Mouse (Mus musculus) testis, postnatal 10 days (tissue): ENCODE data around the gene Rps6kl1.

Source experiments
- DNase-seq: peaks from one replicate; pipeline ENCODE4 v3.0.0; 2021; ENCODE audit warnings: low spot score

Gene Rps6kl1

DNA sequence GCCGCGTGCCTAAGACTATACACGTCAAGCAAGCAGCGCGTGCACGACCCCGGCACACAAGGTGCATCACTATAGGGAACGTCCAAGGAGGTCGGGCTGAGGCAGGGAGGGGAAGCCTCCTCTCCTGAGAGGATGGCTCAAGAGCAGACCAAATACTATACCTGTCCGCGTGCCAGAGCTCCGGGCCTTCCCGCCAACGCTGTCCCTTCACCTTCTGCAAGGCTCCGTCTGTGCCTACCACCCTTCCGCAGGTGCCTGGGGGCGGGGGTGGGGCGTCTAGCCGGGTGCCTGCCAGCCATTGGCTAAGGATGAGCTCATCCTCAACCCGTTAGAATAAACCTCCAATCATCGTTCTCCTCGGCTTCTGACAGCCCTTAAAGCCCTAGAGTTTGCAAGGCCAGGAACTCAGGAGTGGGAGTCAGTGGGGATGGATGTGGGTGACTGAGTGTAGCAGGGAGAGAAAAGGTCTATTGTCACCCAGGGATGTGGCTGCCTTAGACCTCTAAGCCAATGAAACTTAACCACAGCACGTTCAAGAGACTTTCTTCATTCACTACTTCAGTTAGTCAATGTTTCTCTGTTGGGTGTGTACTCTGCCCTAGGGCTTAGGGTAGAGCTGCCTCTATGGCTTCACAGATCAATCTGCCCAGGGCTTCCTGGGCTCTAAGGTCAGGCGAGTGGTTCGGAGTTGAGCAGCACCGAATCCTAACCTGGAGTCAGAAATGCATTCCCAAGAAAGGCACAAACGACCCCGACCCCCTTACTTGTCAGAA lies at the start of gene Rps6kl1:
Gene Rps6kl1 (minus strand): TSS at position 263 of the 773 bp plus-strand sequence.
- no peak for DNase-seq

DNA sequence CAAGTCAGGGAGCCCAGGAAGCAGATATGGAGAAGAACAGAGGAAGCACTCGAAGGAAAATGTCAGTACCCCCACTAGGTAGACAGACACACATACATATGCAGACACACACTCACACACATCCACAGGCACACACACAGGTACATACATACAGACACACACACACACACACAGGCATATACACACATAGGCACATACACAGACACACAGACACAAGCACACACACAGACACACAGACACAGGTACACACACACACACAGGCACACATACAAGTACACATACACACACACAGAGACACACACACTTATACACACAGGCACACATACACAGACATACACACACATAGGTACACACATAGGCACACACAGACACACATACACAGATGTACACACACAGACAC lies 48.9 kb upstream of the Rps6kl1 start:
- no peak for DNase-seq

DNA sequence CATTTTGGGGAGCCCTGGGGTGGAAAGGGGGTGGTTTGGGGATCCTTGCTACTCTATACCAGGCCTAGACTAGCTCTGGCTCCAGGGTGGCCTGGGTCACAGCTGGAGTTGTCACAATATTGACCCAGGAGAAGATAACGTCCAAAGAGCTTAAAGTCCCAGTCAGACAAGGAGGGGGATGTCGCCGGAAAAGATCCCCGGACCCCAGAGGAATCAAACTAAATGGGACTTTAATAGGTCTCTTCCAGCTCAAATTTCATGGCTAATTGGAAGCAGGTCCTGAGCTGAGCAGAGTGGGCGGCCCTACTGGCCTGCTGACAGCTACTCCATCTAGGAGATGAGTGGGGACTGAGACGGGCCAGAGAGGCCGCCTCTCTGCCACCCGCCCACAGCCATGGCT lies 46.9 kb upstream of the Rps6kl1 start:
- DNase-seq: no peak

DNA sequence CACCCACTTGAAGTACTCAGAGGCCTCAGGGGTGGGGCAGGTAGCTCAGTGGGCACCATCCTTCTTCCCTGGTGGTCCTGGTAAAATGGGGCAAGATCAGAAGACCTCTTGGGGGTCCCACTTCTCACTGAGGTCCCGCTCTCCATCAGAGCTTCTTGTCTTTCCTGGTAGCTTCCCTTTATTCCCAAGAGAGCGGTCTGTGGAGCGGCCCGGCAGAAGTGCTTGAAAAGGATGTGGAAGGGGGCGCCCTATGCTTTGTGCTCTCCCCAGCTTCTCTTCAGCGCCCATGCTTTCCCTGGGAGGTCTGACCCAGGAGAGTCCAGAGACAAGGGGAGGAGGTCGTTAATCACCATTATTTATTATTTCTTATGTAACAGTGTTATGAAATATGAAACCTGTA lies 46.3 kb upstream of the Rps6kl1 start:
- no peak for DNase-seq

DNA sequence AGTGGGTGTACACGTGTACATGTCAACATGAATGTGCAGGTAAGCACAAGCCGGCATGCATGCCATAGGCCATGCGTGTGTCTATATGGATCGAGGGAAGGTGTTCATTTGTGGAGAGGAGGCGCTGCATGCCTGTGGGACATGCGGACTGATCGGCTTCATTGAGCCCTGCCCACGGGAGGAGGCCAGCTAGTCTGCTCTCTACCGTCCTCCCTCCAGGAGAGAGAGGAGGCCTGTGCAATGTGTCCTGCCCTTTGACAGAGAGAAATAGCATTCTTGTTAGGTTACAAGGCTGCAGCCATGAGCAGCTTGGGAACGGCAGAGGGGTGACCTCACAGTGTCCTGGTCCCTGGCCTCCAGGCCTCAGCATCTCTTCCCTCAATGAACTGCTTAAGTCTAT lies 45.1 kb upstream of the Rps6kl1 start:
- peak; percentile 43 for DNase-seq

DNA sequence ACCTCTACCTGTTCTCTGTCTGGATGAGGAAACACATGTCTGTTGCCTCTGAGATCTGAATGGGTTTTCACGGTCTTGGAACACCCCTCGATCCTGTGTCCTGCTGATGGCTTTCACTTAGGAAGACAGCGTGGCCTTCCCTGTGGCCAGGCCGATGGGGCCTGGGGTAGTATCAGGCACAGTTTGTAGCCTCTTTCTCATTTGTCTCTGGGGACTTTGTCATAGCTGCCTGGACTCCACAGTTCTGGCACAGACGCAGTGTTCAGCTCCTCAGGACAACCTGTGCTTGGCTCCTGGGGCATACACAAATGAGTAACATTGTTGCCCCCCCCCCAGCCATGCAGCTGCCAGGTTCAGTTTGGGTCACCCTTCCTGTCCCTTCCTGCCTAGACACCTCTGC lies 44.0 kb upstream of the Rps6kl1 start:
- no peak for DNase-seq

DNA sequence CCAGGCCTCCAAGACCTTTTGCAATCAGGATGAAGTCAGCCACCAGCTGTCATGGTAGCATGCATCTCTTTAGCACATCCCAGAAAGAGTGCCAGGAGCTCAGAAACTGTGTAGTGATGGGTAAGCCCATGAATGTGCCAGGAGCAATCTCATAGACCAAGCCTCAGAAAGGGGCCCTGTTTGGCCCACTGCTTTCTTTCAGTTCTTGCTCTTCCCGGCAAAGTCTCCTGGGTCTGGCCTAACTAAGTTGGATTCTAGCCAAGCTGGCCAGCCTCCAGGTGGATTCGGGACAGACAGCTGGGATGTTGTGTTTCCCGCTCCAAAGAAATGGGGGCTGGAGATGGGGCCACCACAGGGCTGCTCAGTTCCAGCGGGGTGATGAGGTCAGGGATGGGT lies 43.6 kb upstream of the Rps6kl1 start:
- DNase-seq: peak; percentile 92

DNA sequence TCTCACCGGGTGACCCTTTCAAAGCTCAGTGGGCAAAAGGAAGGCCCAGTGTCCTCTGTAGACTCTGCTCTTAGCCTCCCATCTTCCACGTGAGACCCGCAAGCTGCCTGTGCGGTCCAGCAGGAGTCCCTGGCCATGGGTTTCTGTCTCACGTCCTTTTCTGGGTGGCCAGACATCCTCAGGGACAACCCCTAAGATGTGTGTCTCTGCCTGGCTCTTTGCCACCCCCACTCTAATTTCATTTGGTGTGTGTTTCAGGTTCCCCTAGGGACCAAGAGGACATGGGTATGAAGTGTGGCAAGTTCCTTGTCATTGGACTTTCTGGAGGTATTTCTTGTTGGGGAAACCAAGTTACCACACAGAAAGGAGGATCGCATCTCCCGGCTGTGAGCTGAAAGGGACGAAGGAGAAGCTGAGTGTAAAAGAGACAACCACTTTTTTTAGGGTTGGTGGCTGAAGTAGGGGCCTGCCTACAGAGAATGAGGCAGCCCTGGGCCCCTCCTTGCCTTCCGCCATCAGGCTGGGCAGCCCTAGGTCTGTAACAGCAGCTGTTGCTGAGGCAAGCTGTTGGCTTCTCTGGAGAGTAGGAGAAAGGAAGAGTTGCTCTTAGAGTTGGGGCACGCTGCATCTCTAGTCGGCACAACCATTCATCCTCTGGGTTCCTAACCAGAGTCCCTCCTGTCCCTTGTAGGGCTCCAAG lies 43.0 kb upstream of the Rps6kl1 start:
- DNase-seq: no peak

DNA sequence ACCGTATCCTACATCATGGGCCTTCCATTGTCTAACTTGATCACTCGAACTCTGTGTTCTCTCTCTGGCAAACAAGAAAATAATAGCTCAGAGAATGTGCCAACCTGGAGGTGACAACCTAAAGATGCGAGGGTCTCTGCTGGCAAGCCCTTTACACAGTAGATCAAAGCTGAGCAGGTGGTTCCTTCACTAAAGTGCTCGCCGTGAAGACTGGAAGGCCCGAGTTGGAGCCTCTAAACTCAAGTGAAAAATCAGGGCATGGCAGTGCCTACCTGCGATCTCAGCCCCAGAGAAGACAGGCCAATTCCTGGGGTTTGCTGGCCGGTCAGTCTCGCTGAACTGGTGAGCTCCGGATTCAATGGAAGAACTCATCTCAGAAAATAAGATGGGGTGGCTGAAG lies 42.1 kb upstream of the Rps6kl1 start:
- DNase-seq: no peak

DNA sequence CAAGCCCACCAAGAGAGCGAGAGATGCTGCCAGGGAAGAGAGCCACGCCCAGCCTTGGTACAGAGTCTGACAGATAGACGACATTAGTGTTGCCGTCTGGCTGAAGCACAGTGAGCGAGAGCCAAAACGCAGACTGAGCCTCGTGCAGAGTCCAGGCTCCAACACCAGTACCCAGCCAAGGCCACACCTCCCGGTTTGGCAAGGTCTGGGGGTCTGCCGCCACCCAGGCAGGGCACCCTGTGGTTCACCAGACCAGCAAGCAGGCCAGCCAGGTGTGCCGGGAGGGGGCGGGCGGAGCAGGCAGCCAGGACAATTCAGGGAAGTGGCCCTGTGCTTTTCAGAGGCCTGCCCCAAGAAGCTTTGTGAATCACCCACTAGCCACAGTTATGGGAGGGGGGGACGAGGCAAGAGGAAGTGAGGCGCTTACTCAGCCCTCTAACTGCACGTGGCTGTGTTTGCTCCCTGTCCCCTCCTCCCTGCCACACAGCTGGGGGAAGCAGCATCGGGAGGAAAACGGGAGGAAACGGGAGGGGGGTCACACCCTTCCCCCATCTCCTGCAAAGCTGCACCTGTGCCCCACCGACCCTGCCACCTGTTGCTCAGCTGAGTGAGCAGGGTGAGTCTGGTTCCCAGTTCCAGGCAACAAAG lies 41.5 kb upstream of the Rps6kl1 start:
- DNase-seq: peak; percentile 46

DNA sequence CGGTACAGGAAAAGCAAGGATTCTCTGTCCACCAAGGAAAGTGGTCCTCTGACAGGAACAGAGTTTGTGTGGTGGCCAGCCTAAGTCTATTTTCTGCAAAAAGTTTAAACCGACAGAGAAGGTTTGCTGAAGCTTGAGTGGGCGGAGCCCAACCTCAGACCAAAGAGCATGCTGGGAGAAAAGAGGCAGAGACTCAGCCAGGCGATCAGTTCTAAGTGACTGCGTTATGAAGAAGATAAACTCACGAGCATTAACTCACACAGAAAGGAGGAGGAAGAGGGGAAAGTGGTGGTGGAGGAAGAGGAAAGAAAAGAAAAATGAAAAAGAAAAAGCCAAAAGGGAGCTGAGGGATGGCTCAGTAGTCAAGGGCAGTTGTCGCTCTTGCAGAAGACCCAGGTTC lies 39.2 kb upstream of the Rps6kl1 start:
- DNase-seq: no peak

DNA sequence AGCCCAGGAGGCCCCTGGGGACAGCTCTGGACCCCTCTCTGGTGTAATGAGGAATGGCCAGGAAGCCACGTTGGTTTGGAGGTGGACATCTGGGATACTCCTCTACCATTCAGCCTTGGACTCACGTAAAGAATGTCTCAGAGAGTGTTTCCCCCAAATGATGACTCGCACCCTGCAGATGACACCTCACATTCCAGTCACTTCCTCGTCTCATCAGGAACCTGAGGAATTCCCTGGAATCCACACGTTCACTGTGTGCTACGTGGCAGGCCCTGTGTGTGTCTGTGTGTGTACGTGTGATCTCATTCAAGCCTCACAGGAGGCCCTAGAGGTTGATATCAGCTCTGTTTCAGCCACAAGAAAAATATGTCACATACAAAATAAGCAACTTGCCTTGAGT lies 35.3 kb upstream of the Rps6kl1 start:
- no peak for DNase-seq

DNA sequence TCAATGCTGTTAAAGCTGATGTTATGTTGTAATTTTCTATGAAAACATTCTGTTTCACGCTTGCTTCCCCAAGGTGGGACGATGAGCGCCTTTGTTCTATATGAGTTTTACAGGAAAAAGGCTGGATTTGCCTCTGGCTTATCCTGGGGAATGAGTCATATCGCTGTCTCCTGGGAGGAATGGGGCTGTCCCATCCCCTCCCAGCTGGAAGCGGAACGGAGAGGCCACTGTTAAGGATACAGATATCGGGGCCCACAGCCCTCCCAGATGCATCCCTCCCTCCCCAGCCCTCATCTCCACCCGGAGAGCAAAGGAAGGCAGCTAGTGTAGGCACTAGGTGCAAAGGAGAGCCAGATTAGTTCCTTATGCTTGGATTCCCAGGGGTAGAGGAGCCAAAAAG lies 34.7 kb upstream of the Rps6kl1 start:
- DNase-seq: no peak

DNA sequence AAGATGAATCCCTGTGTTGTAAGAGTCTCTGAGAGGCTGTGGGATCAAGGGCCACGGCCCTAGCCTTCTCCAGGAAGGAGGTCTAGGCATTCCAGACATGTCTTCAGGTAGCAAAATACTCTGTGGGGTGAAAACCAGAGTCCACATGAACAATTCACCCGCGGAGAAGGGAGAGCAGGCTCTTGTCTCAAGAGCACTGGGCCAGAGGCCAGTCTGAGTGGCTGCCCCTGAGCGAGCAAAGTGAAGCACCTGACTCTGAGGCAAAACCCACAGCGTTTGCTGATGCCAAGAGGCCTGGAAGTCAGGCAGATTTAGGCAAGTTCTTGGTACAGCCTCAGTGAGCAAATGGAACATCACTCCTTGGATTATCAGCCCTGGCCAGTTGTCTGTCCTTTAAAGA lies 33.1 kb upstream of the Rps6kl1 start:
- DNase-seq: no peak

DNA sequence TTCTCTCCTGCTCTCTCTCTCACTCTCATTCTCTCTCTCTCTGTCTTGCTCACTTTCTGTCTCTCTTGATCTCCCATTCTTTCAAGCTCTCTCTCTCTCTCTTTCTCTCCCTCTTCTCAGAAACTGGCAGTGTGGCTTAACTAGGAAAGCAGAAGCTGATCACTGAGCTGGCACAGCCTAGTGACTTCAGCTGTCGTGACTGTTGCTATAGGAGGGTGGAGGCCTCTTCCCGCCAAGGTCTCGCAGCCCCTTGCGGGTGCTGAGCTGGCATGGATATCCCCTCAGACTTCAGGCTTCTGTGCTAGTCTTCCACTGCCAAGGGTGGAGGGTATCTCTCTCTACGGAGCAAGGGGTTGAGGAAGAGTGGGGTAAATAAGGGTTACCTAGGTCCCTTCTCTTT lies 31.8 kb upstream of the Rps6kl1 start:
- no peak for DNase-seq

DNA sequence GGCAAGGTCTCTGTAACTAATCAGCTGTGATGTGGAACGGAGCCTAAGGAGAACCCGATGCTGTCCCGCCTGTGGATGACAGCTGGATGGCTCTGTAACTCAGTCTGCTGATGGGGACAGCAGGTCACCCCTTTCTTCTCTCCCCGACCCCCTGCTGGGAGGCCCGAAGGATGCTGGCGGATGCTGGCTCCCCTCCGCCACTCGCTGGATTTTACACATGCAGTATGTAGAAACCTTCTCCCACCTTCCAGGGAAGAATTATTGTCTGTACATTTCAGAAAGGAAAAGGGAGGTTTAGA lies 31.2 kb upstream of the Rps6kl1 start:
- DNase-seq: no peak

DNA sequence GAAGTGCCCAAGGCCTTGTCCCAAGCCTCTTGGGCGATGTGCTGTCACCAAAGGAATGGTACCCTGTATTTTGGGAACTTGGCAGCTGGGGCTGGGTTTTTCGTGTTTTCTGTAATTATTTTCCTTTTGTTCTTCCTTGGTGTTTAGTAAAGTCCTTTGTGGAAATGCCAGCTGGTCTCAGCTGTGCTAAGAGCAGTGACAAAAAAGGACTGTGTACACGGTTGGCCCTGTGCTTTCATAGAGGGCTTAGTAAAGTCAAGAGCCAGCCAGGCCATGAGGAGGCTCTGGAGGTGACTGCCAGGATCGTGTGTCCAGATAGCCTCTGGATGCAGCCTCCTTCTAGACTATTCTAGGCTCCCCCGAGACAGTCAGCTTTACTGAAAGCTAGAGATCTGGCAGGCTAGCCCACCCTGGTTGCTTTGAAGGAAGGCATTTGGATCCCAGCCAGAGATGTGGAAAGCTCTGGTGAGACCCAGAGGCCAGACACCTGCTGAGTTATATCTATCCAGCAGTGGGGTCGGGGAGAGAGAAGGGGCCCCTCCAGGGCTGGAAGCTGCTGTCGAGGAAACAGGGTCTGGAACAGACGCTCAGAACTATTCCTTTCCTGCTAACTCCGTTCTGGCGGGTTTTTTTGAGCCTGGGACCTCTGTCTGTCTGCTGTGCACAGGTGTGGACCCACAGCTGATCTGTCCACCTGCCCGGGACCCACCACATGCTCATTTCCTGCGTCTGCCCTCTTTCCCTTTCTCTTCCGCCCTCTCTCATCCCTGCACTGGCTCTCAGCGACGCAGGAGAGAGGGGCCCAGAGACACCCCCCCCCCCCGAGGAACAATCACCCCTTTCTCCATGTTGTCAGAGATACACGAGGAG lies 30.6 kb upstream of the Rps6kl1 start:
- DNase-seq: no peak

DNA sequence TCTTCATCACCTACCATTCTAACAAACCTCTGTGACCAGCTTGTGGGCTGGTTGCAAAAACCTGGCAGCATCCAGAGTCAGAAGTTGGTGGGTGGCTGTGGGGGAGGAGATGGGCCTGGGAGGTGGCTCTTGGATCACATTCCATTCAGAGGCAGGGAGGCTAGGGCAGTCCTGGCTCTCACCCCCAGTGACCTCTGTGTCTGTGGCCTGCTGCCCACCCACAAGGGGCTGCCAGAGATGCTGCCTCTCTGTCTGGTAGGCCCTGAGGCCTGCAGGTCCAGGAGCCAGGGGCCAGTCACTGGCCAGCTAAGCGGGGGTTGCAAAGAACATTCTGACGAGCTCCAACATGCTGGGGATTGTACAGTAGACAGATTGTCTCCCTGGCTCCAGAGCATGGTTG lies 27.2 kb upstream of the Rps6kl1 start:
- DNase-seq: no peak

DNA sequence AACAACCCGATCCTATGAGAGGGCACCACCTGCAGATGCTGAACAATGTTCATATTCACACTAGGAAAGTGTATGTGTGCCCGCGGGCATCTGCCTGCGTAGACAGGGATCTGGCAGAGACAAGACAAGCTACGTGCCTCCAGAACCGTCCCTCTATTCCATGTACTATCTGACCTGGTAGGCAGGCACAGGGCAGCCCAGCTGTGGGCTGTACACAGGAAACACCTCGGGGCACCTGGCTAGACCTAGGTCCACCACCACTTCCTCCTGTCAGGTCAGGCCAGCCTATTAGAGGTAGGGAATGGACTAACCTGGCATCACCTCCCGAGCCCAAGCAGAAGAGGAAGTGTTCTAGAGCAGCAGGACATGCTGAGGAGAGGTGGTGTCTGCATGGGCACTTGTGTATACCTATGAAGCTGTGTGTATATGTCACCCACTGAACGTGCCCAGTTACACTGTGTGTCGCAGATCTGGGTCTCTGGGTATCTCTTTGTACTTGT lies 26.7 kb upstream of the Rps6kl1 start, which contains the start of gene Pgf:
Gene Pgf (minus strand): TSS at position 51 of the 500 bp plus-strand sequence.
- no peak for DNase-seq

DNA sequence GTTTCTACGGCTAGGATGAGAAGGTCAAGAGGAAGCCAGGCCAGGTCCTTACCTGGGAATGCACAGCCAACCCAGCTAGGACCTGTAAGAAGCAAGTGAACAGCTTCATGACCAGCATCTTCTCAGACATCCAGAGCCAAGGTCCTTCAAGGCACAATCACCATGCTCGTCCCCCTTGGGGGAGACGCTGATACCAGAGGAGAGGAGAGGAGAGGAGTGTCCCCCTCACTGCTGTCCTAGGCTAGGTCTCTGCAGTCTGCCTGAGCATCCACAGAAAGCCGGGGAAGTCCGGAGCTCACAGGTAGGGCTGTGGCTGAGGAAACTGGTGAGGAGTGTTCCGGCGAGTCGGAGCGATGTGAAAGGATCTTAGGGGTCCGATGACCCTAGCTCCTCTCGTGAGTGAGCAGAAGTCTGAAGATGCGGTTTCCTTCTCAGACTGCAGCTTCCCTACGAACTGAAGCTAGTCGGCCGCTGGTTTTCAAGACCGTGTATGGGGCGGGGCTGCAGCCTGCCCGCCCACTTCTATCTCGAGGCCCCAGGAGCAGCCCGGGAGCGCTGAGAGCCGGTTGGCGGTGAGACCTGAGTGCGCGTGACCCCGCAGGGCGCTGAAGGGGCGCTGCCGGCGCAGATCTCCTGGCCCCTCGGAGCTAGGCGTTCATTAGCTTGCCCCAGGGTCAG lies 25.9 kb upstream of the Rps6kl1 start:
- DNase-seq: no peak
